Mouse (Mus musculus): Measurements from ENCODE around the gene Ube2o. TPM values are rescaled to one million over a fixed set of nuclear protein-coding genes. Genes with fewer than 3 reads are reported as not detected.
"Not testable (repeated sequence)": the region's sequence is repeated elsewhere in the genome, so short reads cannot be mapped to it uniquely, and the experiment has no call there.

Ube2o gene
- polyA plus RNA-seq, 1 experiment from 2014 or later, result 32.5 TPM

- in situ Hi-C loops (cut with MboI; ENCODE audit: low pct_unique_long_range_greater_than_20kb), result no loop called here
- CTCF ChIA-PET, result interaction anchor here (1.7 to 2.0 kb wide), 2 partner anchors 12 to 30 kb away, joined by 3 to 6 read pairs; no protein-coding TSS in a partner anchor
- no peak for ATAC-seq
- TF ChIP-seq CTCF (IDR thresholded peaks at IDR 0.05), result no peak
- POLR2A ChIA-PET, result no interaction called here
- no peaks in the 10 kb centered on the region for H3K27me3 ChIP-seq
- DNase-seq (ENCODE audit: low read depth, low spot score), result no peak
Measured at GRCm38 (mm10) chr11:116616438-116617118, 35.3 kb upstream of the Ube2o start.

GRCm38 (mm10) chr11:116615735-116616437 lies 34.6 kb upstream of the Ube2o start:
- DNase-seq (ENCODE audit: low read depth, low spot score), result no peak
- ATAC-seq, result no peak

GRCm38 (mm10) chr11:116613234-116613633 lies 32.0 kb upstream of the Ube2o start:
- ATAC-seq, result no peak
- in situ Hi-C loops (cut with MboI; ENCODE audit: low pct_unique_long_range_greater_than_20kb), result no loop called here
- ChIA-PET POLR2A (interaction anchor here (0.6 kb wide), 1 partner anchor 31 kb away, joined by 3 read pairs; no protein-coding TSS in a partner anchor), CTCF (interaction anchor here (0.9 kb wide), 1 partner anchor 10 kb away, joined by 4 read pairs; no protein-coding TSS in a partner anchor)
- DNase-seq (ENCODE audit: low read depth, low spot score), result no peak
- no peak for TF ChIP-seq CTCF (IDR thresholded peaks at IDR 0.05)
- H3K27me3 ChIP-seq, result no peaks in the 10 kb centered on the region

More at GRCm38 (mm10) chr11:116615735-116616437, 34.6 kb upstream of the Ube2o start:
- ChIA-PET POLR2A (interaction anchor here (0.6 to 1.8 kb wide), 2 partner anchors 23 to 227 kb away, joined by 3 to 4 read pairs; no protein-coding TSS in a partner anchor), CTCF (interaction anchor here (1.1 to 2.0 kb wide), 2 partner anchors 12 to 13 kb away, joined by 3 to 6 read pairs; no protein-coding TSS in a partner anchor)
- in situ Hi-C loops (cut with MboI; ENCODE audit: low pct_unique_long_range_greater_than_20kb), result no loop called here
- TF ChIP-seq CTCF (IDR thresholded peaks at IDR 0.05), result no peak
- no peaks in the 10 kb centered on the region for H3K27me3 ChIP-seq

GRCm38 (mm10) chr11:116612554-116612953 lies 31.3 kb upstream of the Ube2o start:
- CTCF ChIA-PET, result no interaction called here
- POLR2A ChIA-PET, result interaction anchor here (0.6 kb wide), 1 partner anchor 31 kb away, joined by 3 read pairs; no protein-coding TSS in a partner anchor
- DNase-seq (ENCODE audit: low read depth, low spot score) (no peak), ATAC-seq (no peak)
- in situ Hi-C loops (cut with MboI; ENCODE audit: low pct_unique_long_range_greater_than_20kb), result no loop called here
- H3K27me3 ChIP-seq, result no peaks in the 10 kb centered on the region
- TF ChIP-seq CTCF (IDR thresholded peaks at IDR 0.05), result no peak

- no peak for DNase-seq (ENCODE audit: low read depth, low spot score)
- ATAC-seq, result no peak
- CTCF ChIA-PET, result no interaction called here
- in situ Hi-C loops (cut with MboI; ENCODE audit: low pct_unique_long_range_greater_than_20kb), result no loop called here
- no peak for TF ChIP-seq CTCF (IDR thresholded peaks at IDR 0.05)
- no peaks in the 10 kb centered on the region for H3K27me3 ChIP-seq
- POLR2A ChIA-PET, result no interaction called here
Measured at GRCm38 (mm10) chr11:116611883-116612282, 30.6 kb upstream of the Ube2o start.

GRCm38 (mm10) chr11:116611168-116611567 lies 29.9 kb upstream of the Ube2o start:
- POLR2A ChIA-PET; H3K27me3 ChIP-seq; in situ Hi-C loops (cut with MboI; ENCODE audit: low pct_unique_long_range_greater_than_20kb); ATAC-seq; CTCF ChIA-PET; DNase-seq (ENCODE audit: low read depth, low spot score): not testable (repeated sequence)

- POLR2A ChIA-PET, result no interaction called here
- no peaks in the 10 kb centered on the region for H3K27me3 ChIP-seq
- TF ChIP-seq CTCF (IDR thresholded peaks at IDR 0.05), result no peak
- ATAC-seq (no peak), DNase-seq (ENCODE audit: low read depth, low spot score) (no peak)
- CTCF ChIA-PET, result interaction anchor here (1.0 to 1.4 kb wide), 3 partner anchors 9 to 18 kb away, joined by 3 to 5 read pairs (median 4); no protein-coding TSS in a partner anchor
- in situ Hi-C loops (cut with MboI; ENCODE audit: low pct_unique_long_range_greater_than_20kb), result no loop called here
Measured at GRCm38 (mm10) chr11:116609965-116610630, 28.9 kb upstream of the Ube2o start.

GRCm38 (mm10) chr11:116607717-116608116 lies 26.5 kb upstream of the Ube2o start:
- TF ChIP-seq CTCF (IDR thresholded peaks at IDR 0.05), result no peak
- in situ Hi-C loops (cut with MboI; ENCODE audit: low pct_unique_long_range_greater_than_20kb), result no loop called here
- ChIA-PET CTCF (interaction anchor here (0.8 kb wide), 1 partner anchor 15 kb away, joined by 3 read pairs; no protein-coding TSS in a partner anchor), POLR2A (no interaction called here)
- no peaks in the 10 kb centered on the region for H3K27me3 ChIP-seq
- no peak for ATAC-seq
- no peak for DNase-seq (ENCODE audit: low read depth, low spot score)

- no peak for TF ChIP-seq CTCF (IDR thresholded peaks at IDR 0.05)
- ATAC-seq (no peak), DNase-seq (ENCODE audit: low read depth, low spot score) (no peak)
- CTCF ChIA-PET, result interaction anchor here (0.9 to 3.6 kb wide), 6 partner anchors 10 to 24 kb away, joined by 3 to 29 read pairs (median 8); partner anchors contain the start of gene Rhbdf2
- POLR2A ChIA-PET, result interaction anchor here (1.0 kb wide), 1 partner anchor 10 kb away, joined by 3 read pairs; no protein-coding TSS in a partner anchor
- no peaks in the 10 kb centered on the region for H3K27me3 ChIP-seq
- in situ Hi-C loops (cut with MboI; ENCODE audit: low pct_unique_long_range_greater_than_20kb), result no loop called here
Measured at GRCm38 (mm10) chr11:116604097-116604496, 22.9 kb upstream of the Ube2o start.

GRCm38 (mm10) chr11:116603339-116603738 lies 22.1 kb upstream of the Ube2o start:
- ATAC-seq (no peak), DNase-seq (ENCODE audit: low read depth, low spot score) (no peak)
- TF ChIP-seq CTCF (IDR thresholded peaks at IDR 0.05), result no peak
- in situ Hi-C loops (cut with MboI; ENCODE audit: low pct_unique_long_range_greater_than_20kb), result no loop called here
- ChIA-PET CTCF (interaction anchor here (0.7 to 3.6 kb wide), 7 partner anchors 9 to 41 kb away, joined by 3 to 29 read pairs (median 5); partner anchors contain the start of gene Rhbdf2), POLR2A (interaction anchor here (1.0 kb wide), 1 partner anchor 11 kb away, joined by 3 read pairs; no protein-coding TSS in a partner anchor)
- H3K27me3 ChIP-seq, result no peaks in the 10 kb centered on the region
